Comparison of ENCODE assay signal across 13 mouse cellular contexts in the genomic region with DNA sequence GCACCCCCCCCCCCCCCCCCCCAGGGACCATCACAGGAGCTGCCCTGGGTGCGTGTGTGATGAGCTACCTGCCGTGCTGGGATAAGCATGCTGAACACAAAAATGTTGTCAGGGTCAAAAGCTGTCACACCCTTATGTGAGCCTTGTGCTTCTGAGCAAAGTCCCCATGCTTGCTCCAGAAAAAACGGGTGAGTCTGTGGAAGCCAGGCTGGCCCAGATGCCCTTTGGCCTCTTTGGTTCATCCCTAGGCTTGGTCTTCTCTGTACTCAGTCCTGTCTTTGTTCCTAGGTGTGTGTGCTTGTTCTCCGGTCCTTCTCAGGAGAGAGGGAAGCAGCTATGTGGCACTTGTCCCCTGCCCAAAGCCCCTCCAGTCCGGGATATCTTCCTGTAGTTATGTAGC.
"Had no signal": no experiment of that assay in that cellular context is flagged by ENCODE, and none has a peak within 500 bp of the region (broad histone marks: within the 10 kb centered on the region; RNA-seq: fewer than 3 reads in every experiment).

No protein-coding gene starts in this region.

- H3K27ac ChIP-seq: hindbrain, embryonic 15.5 days; left cerebral cortex, adult 2 months; limb, embryonic 10.5 days; liver, embryonic 13.5 days; lung, embryonic 15.5 days; midbrain, embryonic 13.5 days; neural tube, embryonic 15.5 days had no signal

- H3K36me3 ChIP-seq: hindbrain, embryonic 15.5 days; liver, embryonic 13.5 days; lung, embryonic 15.5 days; midbrain, embryonic 13.5 days; neural tube, embryonic 15.5 days had no signal

- H3K4me3 ChIP-seq: hindbrain, embryonic 15.5 days; left cerebral cortex, adult 2 months; limb, embryonic 10.5 days; liver, embryonic 13.5 days; lung, embryonic 15.5 days; midbrain, embryonic 13.5 days; myocyte; neural tube, embryonic 15.5 days had no signal

- H3K27me3 ChIP-seq: hindbrain, embryonic 15.5 days; midbrain, embryonic 13.5 days; neural tube, embryonic 15.5 days had no signal

- DNase-seq: liver, embryonic 13.5 days; liver, postnatal 0 days; right cerebral cortex, adult 18-20 months; spleen, adult 18-20 months; thymus, adult 18-20 months; thymus, postnatal 25 days had no signal

- H3K9ac ChIP-seq: hindbrain, embryonic 15.5 days; liver, embryonic 13.5 days; liver, postnatal 0 days; lung, embryonic 15.5 days; midbrain, embryonic 13.5 days; neural tube, embryonic 15.5 days had no signal
